Mouse (Mus musculus) liver, embryonic 15.5 days (tissue): ENCODE data around the gene Hoxc11. TPM values are rescaled to one million over a fixed set of nuclear protein-coding genes. Genes with fewer than 3 reads are reported as not detected.

ENCODE experiments used
- ATAC-seq: fragments of 200-750 bp; cut with Nextera tagmentation; 2 replicates; pipeline ENCODE4 v1.8.0; 2017; ENCODE audit warnings: moderate number of reproducible peaks, mild to moderate bottlenecking, moderate library complexity; ENCODE audit not compliant: insufficient read depth
- H3K27ac ChIP-seq: fragments of 300-500 bp; sonication (generic); replicated peaks from 2 replicates; pipeline ENCODE4 v1.5.1; 2015; ENCODE audit warnings: mild to moderate bottlenecking, inconsistent platforms
- H3K27me3 ChIP-seq: fragments of 300-500 bp; sonication (generic); 2 replicates; pipeline ENCODE4 v1.6.1; 2015; ENCODE audit warnings: mild to moderate bottlenecking, inconsistent platforms
- H3K36me3 ChIP-seq: fragments of 300-500 bp; sonication (generic); replicated peaks from 2 replicates; pipeline ENCODE4 v1.6.1; 2015; ENCODE audit warnings: moderate library complexity, mild to moderate bottlenecking, inconsistent platforms
- H3K4me1 ChIP-seq: fragments of 300-500 bp; sonication (generic); replicated peaks from 2 replicates; pipeline ENCODE4 v1.6.1; 2015; ENCODE audit warnings: inconsistent platforms
- H3K4me2 ChIP-seq: fragments of 300-500 bp; sonication (generic); 2 replicates; pipeline ENCODE4 v1.6.1; 2015; ENCODE audit warnings: moderate library complexity, mild to moderate bottlenecking, inconsistent platforms
- H3K4me3 ChIP-seq: fragments of 300-500 bp; sonication (generic); replicated peaks from 2 replicates; pipeline ENCODE4 v1.5.1; 2015; ENCODE audit warnings: mild to moderate bottlenecking, inconsistent platforms
- H3K9ac ChIP-seq: fragments of 300-500 bp; sonication (generic); 2 replicates; pipeline ENCODE4 v1.6.1; 2015; ENCODE audit warnings: moderate library complexity, mild to moderate bottlenecking, inconsistent platforms
- H3K9me3 ChIP-seq: fragments of 300-500 bp; sonication (generic); replicated peaks from 2 replicates; pipeline ENCODE4 v1.6.1; 2016; ENCODE audit warnings: inconsistent platforms
- WGBS: fragments of 180-500 bp; shearing (Covaris S2); methylation state at CpG from one replicate; pipeline ENCODE4 v1.1.7; 2015; ENCODE audit warnings: mixed read lengths; ENCODE audit not compliant: insufficient replicate concordance; 5-methylcytosine and 5-hydroxymethylcytosine counted together
- polyA plus RNA-seq: library from polyadenylated mRNA; unstranded; fragments of >200 nt; fragmentation: Nextera tagmentation; extraction: Ambion mirVana; gene quantifications from 2 replicates; pipeline ENCODE4 v1.2.1, GENCODE M21; 2015

Gene Hoxc11
- polyA plus RNA-seq: not detected in 2 replicates

DNA sequence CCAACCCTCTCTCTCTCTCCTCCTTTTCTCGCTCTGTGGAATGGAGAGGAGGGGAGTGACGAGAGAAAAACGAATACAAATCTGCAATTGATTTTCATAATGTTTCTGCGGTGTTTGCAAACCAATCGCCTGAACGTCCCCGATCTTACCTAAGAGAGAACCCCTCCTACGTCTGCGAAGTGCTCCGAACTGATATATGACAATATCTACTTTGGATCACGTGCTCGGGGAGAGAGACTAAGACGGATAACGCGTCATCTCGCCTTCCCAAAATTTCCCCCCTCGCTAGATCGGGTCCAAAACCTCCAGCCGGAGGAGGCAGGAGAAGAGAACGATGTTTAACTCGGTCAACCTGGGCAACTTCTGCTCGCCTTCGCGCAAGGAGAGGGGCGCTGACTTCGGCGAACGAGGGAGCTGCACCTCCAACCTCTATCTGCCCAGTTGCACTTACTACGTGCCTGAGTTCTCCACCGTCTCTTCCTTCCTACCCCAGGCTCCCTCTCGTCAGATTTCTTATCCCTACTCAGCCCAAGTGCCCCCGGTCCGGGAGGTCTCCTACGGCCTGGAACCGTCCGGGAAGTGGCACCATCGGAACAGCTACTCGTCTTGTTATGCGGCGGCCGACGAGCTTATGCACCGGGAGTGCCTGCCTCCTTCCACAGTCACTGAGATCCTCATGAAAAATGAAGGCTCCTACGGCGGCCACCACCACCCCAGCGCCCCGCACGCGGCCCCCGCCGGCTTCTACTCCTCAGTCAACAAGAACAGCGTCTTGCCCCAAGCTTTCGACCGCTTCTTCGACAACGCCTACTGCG is at the start of gene Hoxc11:
Hoxc11 (plus strand) TSS at position 236 of the 815 bp plus-strand sequence.
- H3K27me3 ChIP-seq: peaks cover 99% of the 10 kb centered on the region
- ATAC-seq: no peak
- no peak within 1 kb of the TSS for H3K4me3 ChIP-seq
- H3K9me3 ChIP-seq: no peaks in the 10 kb centered on the region
- H3K27ac ChIP-seq: no peak within 1 kb of the TSS
- H3K9ac ChIP-seq: no peak within 1 kb of the TSS
- no peak within 1 kb of the TSS for H3K4me2 ChIP-seq
- no peaks in the 10 kb centered on the region for H3K36me3 ChIP-seq
- WGBS: 2% methylated on average over 56 of the region's 57 CpGs
- no peaks in the 10 kb centered on the region for H3K4me1 ChIP-seq

- 31% methylated on average over 1 of the region's 1 CpGs for WGBS
- peaks cover 68% of the 10 kb centered on the region for H3K27me3 ChIP-seq
These were observed 49.3 kb upstream of the Hoxc11 start for GRCm38 (mm10) chr15:102904946-102905345.

DNA sequence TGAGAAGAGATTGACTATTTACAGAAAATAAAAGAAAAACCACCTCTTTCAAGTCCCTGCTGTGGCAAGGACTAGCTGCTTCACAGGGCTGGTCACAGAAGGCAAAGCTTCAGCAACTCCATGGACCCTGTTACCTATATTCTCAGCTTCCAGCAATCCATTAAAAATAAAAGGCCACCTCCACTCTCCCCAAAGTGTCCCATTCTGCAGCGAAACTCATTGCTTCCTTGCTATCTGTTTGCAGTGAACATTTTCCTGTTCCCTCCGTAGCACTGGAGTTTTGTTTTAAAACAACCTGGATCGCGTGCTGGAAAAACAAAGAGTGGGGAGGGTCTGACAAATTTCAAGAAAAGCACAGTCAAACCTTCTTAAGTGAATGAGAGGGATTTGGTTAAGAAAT is 44.7 kb upstream of the Hoxc11 start:
- Histone ChIP-seq H3K4me1 (no peaks in the 10 kb centered on the region), H3K4me3 (no peak overlapping the region), H3K9me3 (no peaks in the 10 kb centered on the region), H3K9ac (no peak overlapping the region), H3K4me2 (no peak overlapping the region), H3K27ac (no peak overlapping the region), H3K27me3 (peaks cover 90% of the 10 kb centered on the region), H3K36me3 (no peaks in the 10 kb centered on the region)
- 2% methylated on average over 4 of the region's 4 CpGs for WGBS
- ATAC-seq: no peak

More at GRCm38 (mm10) chr15:102904946-102905345, 49.3 kb upstream of the Hoxc11 start:
- H3K4me2 ChIP-seq: no peak overlapping the region
- ATAC-seq: no peak
- no peak overlapping the region for H3K9ac ChIP-seq
- H3K4me3 ChIP-seq: no peak overlapping the region
- no peaks in the 10 kb centered on the region for H3K4me1 ChIP-seq
- no peaks in the 10 kb centered on the region for H3K9me3 ChIP-seq
- H3K36me3 ChIP-seq: no peaks in the 10 kb centered on the region
- no peak overlapping the region for H3K27ac ChIP-seq

DNA sequence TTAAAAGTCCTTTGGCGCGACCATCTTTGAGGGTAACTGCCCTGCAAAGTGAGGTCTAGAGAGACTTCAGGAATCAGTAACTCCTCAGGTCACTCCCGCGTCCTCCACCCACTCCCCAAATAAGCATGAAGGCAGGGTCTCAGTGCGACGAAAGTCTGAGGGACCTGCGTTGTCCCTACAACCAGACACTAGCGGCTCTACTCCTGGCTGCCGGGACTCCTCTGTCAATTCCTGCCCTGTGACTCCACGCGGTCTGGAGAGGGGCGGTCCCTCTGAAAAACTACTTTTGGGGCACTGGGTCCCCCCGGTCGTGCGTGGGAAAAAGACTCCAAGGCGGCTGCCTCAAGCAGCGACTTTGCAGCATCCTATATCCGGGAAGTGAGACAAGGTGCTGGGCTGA is 44.2 kb upstream of the Hoxc11 start:
- Histone ChIP-seq H3K9me3 (no peaks in the 10 kb centered on the region), H3K4me1 (no peaks in the 10 kb centered on the region), H3K4me2 (no peak overlapping the region), H3K27ac (no peak overlapping the region), H3K4me3 (no peak overlapping the region), H3K27me3 (peaks cover 90% of the 10 kb centered on the region), H3K36me3 (no peaks in the 10 kb centered on the region), H3K9ac (no peak overlapping the region)
- WGBS: 1% methylated on average over 18 of the region's 18 CpGs
- no peak for ATAC-seq

- peaks cover 88% of the 10 kb centered on the region for H3K27me3 ChIP-seq
- no peaks in the 10 kb centered on the region for H3K9me3 ChIP-seq
- H3K4me3 ChIP-seq: no peak overlapping the region
- WGBS: 2% methylated on average over 22 of the region's 22 CpGs
- H3K27ac ChIP-seq: no peak overlapping the region
- no peak for ATAC-seq
- H3K36me3 ChIP-seq: no peaks in the 10 kb centered on the region
- no peak overlapping the region for H3K4me2 ChIP-seq
- H3K4me1 ChIP-seq: no peaks in the 10 kb centered on the region
- H3K9ac ChIP-seq: no peak overlapping the region
These were observed 43.6 kb upstream of the Hoxc11 start for GRCm38 (mm10) chr15:102910496-102911095.

DNA sequence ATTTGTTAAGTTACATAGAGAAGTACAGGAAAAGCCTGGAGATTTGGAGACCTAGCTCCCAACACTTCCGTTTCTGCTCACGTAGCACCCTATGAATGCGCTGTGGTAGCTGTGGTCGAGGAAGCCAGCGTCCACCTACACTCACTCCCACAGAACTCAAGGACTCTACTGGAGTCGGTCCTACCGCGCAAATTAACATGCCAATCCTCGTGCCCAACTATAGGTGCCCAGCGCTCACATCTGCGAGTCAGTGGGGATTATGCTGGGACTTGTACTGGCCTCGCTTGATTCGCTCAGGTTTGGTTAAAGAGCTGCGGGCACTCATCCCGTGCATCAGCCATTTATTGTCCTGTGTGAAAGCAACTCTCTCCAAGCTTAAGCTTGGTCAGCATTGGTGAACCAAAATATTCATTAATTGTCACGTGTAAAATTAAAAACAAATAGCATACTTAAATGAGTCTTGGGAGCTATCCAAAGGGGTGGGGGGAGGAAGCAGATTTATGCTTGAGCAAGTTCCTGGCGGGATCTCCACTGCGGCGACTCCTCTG is 41.1 kb upstream of the Hoxc11 start:
- Histone ChIP-seq H3K27ac (no peak overlapping the region), H3K27me3 (peaks cover 92% of the 10 kb centered on the region), H3K4me3 (no peak overlapping the region), H3K9ac (no peak overlapping the region), H3K4me2 (no peak overlapping the region), H3K36me3 (no peaks in the 10 kb centered on the region), H3K4me1 (no peaks in the 10 kb centered on the region), H3K9me3 (no peaks in the 10 kb centered on the region)
- ATAC-seq: no peak
- WGBS: under 1% methylated on average over 19 of the region's 19 CpGs

- no peak overlapping the region for H3K27ac ChIP-seq
- ATAC-seq: no peak
- H3K4me1 ChIP-seq: no peaks in the 10 kb centered on the region
- H3K27me3 ChIP-seq: peaks cover 95% of the 10 kb centered on the region
- 3% methylated on average over 20 of the region's 20 CpGs for WGBS
- H3K36me3 ChIP-seq: no peaks in the 10 kb centered on the region
- no peak overlapping the region for H3K9ac ChIP-seq
- no peaks in the 10 kb centered on the region for H3K9me3 ChIP-seq
- no peak overlapping the region for H3K4me2 ChIP-seq
- no peak overlapping the region for H3K4me3 ChIP-seq
These were observed 36.2 kb upstream of the Hoxc11 start for GRCm38 (mm10) chr15:102917972-102918572.

GRCm38 (mm10) chr15:102918611-102919265 is 35.5 kb upstream of the Hoxc11 start:
- no peaks in the 10 kb centered on the region for H3K36me3 ChIP-seq
- H3K4me2 ChIP-seq: no peak overlapping the region
- no peaks in the 10 kb centered on the region for H3K4me1 ChIP-seq
- no peak overlapping the region for H3K9ac ChIP-seq
- no peaks in the 10 kb centered on the region for H3K9me3 ChIP-seq
- peaks cover 95% of the 10 kb centered on the region for H3K27me3 ChIP-seq
- no peak overlapping the region for H3K27ac ChIP-seq
- no peak for ATAC-seq
- WGBS: 3% methylated on average over 7 of the region's 7 CpGs
- no peak overlapping the region for H3K4me3 ChIP-seq

- no peak for ATAC-seq
- WGBS: 4% methylated on average over 12 of the region's 12 CpGs
- no peaks in the 10 kb centered on the region for H3K9me3 ChIP-seq
- H3K27me3 ChIP-seq: peaks cover 96% of the 10 kb centered on the region
- no peak overlapping the region for H3K4me2 ChIP-seq
- no peaks in the 10 kb centered on the region for H3K36me3 ChIP-seq
- no peak overlapping the region for H3K9ac ChIP-seq
- H3K4me1 ChIP-seq: no peaks in the 10 kb centered on the region
- H3K4me3 ChIP-seq: no peak overlapping the region
- no peak overlapping the region for H3K27ac ChIP-seq
These were observed 34.7 kb upstream of the Hoxc11 start for GRCm38 (mm10) chr15:102919336-102920180.

DNA sequence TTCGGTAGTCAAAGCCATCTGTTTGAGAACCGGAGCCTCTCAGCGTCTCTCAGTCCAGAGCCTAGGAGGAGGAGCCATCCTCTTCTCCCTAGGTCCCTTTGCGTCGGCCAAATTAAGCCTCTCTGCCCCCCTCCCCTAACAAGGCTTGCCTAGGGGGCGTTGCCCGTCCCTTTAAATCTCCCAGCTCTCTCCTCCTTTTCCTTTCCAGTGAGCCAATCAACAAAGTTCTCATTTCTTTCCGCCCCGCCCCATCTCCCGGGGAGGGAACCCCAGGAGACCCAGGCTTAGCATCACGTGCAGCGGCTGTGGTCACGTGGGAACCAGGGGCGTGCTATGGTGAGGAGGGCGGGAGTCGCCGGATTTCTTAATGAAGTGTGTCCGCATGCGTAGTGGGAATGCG is 33.6 kb upstream of the Hoxc11 start:
- peaks cover 97% of the 10 kb centered on the region for H3K27me3 ChIP-seq
- no peak overlapping the region for H3K27ac ChIP-seq
- 3% methylated on average over 18 of the region's 20 CpGs for WGBS
- H3K4me1 ChIP-seq: no peaks in the 10 kb centered on the region
- H3K36me3 ChIP-seq: no peaks in the 10 kb centered on the region
- no peak overlapping the region for H3K9ac ChIP-seq
- H3K9me3 ChIP-seq: no peaks in the 10 kb centered on the region
- H3K4me2 ChIP-seq: no peak overlapping the region
- H3K4me3 ChIP-seq: no peak overlapping the region
- ATAC-seq: no peak
